In the genomic region with DNA sequence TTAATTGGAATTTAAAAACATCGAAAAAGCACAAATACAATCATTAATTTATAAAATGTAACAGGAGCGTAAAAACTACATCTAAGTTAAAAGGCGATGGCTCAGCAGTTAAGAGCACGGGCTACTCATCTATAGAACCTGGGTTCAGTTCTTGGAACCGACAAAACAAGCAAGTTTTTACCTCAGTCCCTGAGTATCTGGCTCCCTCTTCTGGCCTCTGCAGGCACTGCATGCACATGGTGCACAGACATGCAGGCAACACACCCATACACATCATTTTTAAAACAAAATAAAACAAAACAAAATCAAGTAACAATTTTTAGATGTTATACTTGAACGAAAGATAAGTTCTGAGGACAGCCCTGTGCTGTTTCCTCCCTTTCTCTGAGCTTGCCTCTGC, we compare ENCODE assay signal across 9 mouse cellular contexts.
DNase-seq lines count a peak whose midpoint lies in the region; ATAC-seq lines count a peak whose summit lies in the region.
"Had no signal": no experiment of that assay in that cellular context is flagged by ENCODE, and none has a peak within 500 bp of the region (broad histone marks: within the 10 kb centered on the region; RNA-seq: fewer than 3 reads in every experiment).

No protein-coding gene starts in this region.

- intact Hi-C loops in left cerebral cortex, postnatal 36 days (cut with DNase I): no loop called here

- H3K9ac ChIP-seq in liver, embryonic 12.5 days: no peak overlapping the region
- H3K9ac ChIP-seq: heart, embryonic 15.5 days had no signal

- H3K4me1 ChIP-seq in liver, embryonic 12.5 days: no peaks in the 10 kb centered on the region
- H3K4me1 ChIP-seq: heart, embryonic 15.5 days had no signal

- H3K36me3 ChIP-seq in liver, embryonic 12.5 days: no peaks in the 10 kb centered on the region

- no peak overlapping the region for H3K4me2 ChIP-seq in liver, embryonic 12.5 days
- H3K4me2 ChIP-seq: heart, embryonic 15.5 days had no signal

- ATAC-seq in liver, embryonic 12.5 days: no peak

- H3K27ac ChIP-seq in liver, embryonic 12.5 days: no peak overlapping the region
- H3K27ac ChIP-seq: heart, embryonic 15.5 days had no signal

- 66% methylated on average over 6 of the region's 6 CpGs for WGBS in liver, embryonic 12.5 days (ENCODE audit: insufficient replicate concordance)

- H3K4me3 ChIP-seq in liver, embryonic 12.5 days: no peak overlapping the region
- H3K4me3 ChIP-seq: heart, embryonic 15.5 days had no signal

- H3K27me3 ChIP-seq in liver, embryonic 12.5 days (replicated peaks): no peaks in the 10 kb centered on the region
- H3K27me3 ChIP-seq: heart, embryonic 15.5 days had no signal

- H3K9me3 ChIP-seq in liver, embryonic 12.5 days (replicated peaks): no peaks in the 10 kb centered on the region
- H3K9me3 ChIP-seq: heart, embryonic 15.5 days had no signal

- peak; percentile 32 to 74 for DNase-seq in cerebellum, postnatal 14 days
- DNase-seq in cerebellum, adult 18-20 months: no peak
- DNase-seq in liver (peak; percentile 60), ZHBTc4 (ENCODE audit: low read depth, low spot score) (peak; percentile 23), adipocyte (ENCODE audit: low spot score) (no peak)
- DNase-seq in spleen, postnatal 10 days (ENCODE audit: low spot score in 2 of 2): peak; percentile 32 to 73
- no peak for DNase-seq in left cerebral cortex, postnatal 36 days (ENCODE audit: low spot score in 2 of 2)

Comparison
In these comparisons a context has a peak if more than half of its experiments do, and no peak if none do; other contexts are left out.
1. DNase-seq: peak in cerebellum, postnatal 14 days (2 of 2), liver (single experiment), ZHBTc4 (single experiment) and spleen, postnatal 10 days (2 of 2); none in cerebellum, adult 18-20 months (0 of 2), adipocyte (single experiment) and left cerebral cortex, postnatal 36 days (0 of 2).